Mouse (Mus musculus) spleen, postnatal 36 days (tissue): ENCODE measurements around the gene Ccdc115.
A peak's percentile ranks its signal among the peaks of the same experiment; 100 is the strongest.
"Not testable (repeated sequence)": the region's sequence is repeated elsewhere in the genome, so short reads cannot be mapped to it uniquely, and the experiment has no call there.

Experiments used
- DNase-seq, 2 experiments: peaks; one replicate each; pipeline ENCODE4 v3.0.0; 2022; ENCODE audit warnings: low spot score in 2 of 2, mixed read lengths in 1 of 2

Ccdc115 gene

DNA sequence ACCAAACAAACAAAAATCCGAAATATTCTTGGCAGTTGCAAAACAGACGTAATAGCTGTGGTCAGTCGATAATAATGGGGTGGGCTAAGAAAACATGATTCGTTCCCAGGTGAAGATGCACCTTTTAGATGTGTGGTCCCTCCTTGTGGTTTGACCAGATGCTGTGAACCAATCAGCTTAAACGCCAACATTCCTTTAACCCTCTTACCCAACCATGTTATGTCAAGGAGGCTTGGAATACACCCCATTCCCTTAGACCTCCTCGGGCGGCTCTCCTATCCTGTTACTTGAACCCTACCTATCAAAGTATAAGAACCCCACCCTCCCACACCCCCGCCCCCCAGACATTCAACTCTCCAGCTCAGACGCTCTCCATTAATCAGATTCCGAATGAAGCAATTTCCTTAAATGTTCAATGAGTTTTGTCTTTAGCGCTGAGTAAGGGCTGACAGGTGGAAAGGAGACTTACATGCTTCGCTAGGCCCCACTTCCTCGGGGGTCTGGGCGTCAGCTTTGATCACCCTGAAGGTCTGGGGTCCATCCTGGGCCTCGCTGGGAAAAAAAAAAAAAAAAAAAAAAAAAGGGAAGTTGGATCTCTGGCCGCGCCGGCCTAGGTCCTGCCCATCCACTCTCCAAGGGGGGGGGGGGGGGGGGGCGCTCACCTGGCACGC is 956 bp downstream of the Ccdc115 start:
- no peak for DNase-seq

DNA sequence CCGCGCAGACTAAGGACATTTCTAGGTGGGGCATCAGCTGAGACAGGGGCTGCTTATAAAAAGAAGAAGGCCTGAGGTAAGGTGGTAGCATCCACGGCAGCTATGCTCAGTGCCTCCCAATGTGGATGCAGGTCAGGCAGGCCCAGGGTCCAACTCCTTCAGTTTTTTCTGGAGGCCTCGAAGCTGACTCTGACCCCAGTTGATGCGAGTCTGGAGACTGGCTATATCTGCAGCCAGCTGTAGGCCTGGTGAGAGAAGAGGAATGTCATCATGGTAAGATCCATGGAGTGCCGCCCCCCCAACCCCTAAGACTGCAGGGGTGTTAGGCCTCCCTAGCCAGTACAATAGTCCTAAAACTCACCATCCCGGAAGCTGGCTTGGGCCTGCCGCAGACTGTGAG is 2.1 kb downstream of the Ccdc115 start:
- not testable (repeated sequence) for DNase-seq

DNA sequence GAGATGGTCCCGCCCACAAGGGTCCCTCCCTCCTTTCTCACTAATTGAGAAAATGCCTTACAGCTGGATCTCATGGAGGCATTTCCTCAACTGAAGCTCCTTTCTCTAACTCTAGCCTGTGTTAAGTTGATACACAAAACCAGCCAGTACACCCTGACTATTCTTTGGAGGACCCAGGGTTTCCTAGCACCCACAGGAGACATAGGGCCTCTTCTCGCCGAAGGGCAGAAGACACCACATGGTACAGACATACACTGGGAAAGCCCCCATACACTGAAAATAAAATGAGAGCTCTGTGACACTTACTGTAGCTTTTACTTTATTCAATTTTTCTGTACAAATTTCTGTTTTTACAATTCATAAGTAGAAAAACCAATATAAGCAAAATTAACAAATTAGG is 3.1 kb downstream of the Ccdc115 start:
- no peak for DNase-seq

DNA sequence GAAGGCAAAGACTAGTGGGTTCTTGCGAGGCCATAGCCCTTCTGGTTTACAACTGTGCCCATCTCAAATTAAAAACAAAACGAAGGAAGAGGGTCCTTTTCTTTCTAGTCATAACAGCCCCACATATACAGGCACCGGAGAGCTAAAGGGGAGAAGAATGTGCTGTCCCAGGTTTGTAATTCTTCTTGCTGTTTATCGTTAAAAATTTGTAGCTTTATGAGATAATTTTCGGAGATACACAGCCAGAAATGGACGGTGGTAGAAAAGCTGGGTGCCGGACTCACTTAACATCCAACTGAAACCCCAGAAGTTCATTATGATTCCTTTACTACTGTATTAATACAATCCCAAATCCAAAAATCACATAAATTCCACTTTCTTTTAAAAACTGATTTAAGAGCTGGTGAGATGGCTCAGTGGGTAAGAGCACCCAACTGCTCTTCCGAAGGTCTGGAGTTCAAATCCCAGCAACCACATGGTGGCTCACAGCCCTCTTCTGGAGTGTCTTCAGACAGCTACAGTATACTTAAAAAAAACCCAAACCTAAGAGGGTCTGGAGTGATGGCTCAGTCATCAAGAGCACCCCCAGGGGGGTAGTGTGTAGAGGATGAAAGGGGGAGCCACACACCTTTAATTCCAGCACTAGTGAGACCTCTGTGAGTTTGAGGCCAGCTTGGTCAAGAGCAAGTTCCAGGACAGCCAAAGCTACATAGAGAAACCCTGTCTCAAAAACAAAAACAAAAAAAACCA is 3.9 kb downstream of the Ccdc115 start:
- DNase-seq: no peak

DNA sequence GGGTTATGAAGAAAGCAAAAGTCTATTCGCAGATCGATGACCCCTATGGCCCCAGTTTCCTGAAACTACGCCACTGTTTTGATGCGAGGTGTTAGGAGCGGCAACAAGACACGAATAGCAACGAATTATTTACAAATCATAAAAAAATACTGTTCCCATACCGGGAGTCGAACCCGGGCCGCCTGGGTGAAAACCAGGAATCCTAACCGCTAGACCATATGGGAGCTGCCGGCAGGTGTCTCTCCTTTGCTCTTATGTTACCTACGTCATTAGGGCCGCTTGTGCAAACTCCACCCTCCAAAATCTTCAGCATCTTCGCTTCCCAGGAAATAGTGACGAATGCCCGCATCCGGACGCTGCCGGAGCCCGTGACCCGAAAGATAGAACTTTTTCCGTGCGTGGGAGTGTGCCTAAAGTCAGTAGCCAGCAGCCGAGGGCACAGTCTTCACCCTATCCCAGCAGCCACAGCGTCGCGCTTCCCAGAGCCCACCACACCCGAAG is 4.8 kb downstream of the Ccdc115 start:
- DNase-seq: peak; percentile 79 to 84

DNA sequence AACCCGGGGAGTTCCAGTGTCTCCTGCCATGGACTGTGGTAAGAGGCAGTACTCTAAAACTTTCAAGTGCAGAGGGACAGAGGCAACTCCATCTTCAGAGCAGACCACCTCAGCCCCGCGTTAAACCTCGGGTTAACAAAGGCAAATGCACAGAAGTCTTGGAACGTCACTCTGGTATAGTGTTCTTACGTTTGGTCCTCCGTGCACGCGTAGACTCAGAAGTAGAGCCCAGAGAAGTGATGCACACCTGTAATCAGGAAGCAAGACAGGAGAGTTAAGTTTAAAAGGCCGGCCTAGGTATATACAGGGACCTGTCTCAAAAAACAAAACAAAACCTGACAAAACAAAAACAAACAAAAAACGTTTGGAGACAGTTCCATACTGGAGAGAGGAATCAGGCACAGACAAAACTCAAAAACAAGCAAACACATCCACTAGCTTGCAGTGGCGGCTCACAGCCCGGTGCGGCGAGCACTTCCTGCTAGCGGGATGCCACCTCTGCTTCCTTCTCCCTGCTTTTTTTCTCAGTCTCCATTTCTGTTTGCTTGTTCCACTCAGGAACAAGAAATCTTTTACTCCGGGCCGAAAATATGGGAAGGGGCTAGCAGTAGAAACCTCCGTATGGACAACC is 5.5 kb downstream of the Ccdc115 start:
- peak; percentile 19 to 23 for DNase-seq

DNA sequence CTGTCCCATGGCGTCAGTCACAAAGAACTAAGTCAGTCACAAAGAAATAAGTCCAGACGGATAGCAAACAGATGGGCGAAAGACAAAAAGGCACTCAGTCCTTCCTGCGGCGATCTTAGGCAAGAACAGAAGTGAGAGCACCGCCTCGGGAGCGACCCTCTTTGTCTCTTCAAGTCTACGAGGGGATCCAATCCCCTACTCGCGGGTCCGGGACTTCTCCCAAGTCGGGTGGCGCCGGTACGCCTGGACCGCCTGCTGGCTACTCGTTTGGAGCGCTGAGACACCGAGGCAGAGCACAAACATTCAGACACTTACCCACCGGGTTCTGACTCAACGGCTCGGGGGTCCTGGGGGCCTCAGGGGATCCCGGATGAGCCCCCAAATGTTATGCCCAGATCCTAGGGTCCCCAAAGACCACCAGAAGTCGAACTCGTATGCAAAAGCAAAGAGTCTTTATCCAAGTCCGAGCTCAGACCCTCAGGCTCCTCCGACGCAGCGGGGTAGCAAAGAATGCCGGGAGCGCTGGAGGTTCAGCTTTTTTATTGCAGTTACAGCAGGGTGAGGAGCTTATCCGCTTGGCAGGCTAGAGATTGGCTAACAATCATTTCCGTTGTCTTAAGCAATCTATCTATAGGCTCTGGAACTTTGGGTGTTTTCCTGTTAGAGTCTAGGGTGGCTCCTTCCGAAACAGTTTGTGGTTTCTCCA is 6.5 kb downstream of the Ccdc115 start:
- peak; percentile 20 to 34 for DNase-seq

DNA sequence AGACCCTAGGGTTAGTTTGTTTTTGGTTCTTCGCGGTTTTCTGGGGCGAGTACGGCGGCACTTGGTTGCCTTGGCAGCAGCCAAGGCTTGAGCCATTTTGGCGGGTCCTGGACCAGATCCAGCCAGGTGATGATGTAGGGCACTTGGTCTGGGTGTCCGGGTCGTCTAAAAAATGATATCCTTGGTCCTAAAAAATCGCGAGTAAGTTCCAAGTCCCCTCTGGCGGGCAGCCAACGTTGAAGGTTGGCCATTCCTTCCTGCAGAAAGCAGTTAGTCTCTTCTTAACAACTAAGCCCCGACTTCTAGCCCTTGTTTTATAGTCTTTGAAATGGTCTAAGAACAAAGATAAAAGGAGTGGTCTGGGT is 7.1 kb downstream of the Ccdc115 start:
- no peak for DNase-seq

DNA sequence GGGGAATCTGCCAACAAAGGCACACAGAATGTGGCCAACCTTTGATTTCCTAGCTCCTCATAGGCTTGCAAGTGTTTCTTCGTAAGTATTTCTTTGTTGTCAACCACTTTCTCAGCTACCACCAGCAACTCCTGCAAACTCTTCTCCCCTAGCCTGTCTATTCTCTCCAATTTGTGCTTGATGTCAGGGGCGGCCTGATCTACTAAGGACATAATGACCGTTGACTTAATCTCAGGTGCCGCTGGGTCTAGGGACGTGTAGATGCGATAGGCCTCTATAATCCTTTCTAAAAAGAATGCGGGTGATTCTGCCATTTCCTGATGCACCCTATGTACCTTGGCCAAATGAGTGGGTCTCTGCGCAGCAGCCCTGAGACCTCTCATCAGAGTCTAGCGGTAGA is 8.0 kb downstream of the Ccdc115 start:
- DNase-seq: no peak

DNA sequence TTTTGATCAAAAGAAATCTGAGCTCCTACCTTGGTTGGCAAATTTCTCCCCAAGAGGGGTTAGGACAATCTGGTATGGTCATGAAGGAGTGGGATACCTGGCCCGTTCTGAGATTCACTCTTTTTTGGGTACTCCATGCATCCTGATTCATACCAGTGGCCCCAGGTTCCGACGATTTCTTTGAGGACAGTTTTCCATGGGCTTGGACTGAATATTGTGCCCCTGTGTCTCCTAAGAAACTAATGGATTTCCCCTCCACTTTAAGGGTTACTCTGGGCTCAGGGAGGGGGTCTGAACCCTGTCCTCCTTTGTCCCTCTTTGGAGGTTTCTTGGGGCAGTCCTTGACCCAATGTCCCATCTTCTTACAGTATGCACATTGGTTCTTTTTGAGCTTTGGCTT is 8.5 kb downstream of the Ccdc115 start:
- DNase-seq: no peak

DNA sequence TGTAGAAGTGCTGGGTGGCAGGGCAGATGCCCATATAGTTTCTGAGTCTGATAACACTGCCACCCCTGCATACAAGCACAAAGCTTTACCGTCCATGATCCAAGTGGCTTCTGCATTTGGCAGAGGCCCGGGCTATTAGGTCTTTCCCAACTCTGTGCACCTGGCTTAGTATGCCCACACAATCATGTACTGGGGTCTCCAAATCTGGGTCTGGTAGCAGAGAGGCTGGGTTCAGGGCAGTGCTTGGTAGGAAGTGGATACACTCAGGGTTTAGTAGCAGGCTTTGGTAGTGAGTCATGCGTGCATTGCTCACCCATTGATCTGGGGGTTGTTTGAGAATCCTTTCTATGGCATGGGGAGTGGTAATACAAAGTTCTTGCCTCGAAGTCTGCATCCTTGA is 10.2 kb downstream of the Ccdc115 start:
- no peak for DNase-seq

DNA sequence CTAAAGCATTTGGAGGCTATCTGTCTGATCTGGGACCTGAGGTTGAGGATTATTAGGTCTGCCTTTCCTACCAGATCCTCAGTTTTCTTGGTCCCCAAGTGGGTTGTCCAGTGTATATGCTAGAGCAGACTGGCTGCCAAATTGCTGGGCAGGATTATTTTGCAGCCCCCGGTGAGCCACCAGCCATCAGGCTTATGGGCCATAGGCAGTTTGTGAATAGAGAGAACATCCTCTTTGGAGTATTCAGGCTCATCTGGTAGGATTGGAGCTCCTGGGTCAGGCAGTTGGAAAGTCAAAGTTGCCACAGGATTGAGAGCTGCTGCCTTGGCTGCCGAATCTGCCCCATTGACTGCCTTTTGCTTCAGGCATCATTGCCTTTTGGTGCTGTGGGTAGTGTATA is 11.0 kb downstream of the Ccdc115 start:
- no peak for DNase-seq

DNA sequence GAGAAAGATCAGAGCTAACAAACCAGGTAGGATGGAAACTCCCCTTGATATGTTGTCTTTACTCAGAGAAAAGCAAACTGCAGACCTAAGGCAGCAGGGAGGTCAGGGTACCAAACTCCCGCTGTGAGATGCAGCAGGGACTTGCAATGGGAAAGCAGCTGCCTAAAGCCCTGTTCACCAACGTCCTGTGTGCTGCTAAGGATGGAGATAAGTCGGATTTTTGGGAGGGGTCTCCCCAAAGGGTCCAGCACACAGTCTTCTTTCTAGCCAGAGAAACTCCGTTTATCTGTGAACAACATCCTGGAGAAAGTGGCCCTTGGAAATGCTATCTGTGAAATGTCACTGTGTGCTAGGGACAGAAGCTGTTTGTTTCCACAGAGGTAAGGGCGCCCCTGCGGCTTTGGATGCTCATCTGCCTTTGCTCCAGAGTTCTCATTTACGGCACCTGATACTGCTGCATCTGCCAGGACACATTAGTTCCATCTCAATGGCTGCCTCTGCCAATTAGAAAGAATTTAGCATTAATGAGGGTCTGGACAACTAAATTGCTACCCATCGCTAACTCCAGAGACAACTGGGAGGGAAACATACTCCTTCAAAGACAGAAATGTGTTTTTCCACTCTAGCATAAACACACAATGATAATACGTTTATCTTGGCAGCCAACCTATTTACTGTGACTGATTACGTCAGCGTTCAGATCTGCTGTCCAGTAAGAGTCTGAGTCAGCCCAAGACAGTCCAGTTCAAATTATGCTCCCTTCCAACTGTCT is 40.1 kb downstream of the Ccdc115 start:
- no peak for DNase-seq

DNA sequence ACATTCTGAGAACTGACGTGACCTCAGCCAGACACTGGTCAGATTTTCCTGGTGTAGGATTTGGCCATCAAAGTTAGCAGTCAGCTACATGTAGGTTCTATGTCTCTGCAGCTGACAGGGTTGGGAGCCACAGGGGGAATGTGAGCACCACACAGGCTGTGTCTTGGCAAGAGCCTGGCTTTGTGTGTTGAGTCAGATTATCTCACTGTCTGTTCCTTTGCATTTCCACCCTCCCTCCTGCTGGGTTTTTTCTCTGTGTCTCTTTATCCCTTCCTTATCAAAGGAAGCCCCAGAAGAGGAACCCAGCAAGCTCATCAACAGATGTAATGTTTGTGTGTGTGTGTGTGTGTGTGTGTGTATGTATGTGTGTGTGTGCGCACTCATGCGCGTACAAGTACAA is 43.2 kb downstream of the Ccdc115 start:
- no peak for DNase-seq

DNA sequence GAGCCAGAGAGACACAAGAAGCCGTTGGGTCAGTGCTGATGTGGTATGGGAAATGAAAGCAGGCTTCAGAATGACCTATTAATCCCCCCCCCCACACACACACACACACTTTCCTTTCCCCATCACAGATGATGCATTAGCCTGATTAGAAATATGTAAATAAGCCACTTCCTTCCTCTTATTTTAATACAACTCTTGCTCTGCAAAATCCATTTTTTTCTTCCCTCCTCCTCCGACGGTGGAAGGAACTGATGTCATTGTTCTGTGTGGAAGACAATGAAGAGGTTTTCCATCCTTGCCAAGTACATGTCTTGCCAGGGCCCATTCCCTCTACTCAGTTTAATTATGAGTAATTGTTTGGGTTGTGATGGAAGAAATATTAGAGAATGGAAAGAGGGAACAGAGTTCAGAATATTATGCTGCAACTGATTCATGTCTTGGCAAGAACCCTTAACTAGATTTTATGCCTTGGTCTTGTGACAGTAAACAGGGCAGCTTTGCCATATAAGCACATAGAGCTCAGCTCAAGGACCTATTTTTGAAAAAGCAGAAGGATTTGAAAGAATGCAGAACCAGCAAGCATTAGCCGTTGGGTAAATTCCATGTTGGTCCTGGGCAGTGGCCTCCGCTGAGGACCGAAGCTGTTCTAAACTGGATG is 50.1 kb downstream of the Ccdc115 start:
- DNase-seq: no peak

DNA sequence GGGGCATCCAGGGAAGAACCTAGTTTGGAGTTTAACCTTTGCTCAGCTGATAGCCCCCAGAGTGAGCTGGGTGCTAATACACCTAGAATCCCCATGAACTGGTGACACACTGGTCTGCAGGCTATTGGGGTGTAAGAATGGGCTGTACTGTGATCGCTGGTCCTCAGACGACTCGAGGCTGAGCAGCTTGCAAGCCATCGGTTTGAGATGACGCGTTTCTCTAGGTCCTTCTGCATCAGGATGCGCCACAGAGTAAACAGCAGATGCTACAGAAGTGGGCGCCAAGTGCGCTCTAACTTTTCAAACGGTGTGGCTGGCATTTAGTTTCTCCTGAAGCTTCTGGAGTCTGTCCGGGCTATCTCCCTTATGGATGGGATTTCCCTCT is 50.6 kb downstream of the Ccdc115 start:
- no peak for DNase-seq

DNA sequence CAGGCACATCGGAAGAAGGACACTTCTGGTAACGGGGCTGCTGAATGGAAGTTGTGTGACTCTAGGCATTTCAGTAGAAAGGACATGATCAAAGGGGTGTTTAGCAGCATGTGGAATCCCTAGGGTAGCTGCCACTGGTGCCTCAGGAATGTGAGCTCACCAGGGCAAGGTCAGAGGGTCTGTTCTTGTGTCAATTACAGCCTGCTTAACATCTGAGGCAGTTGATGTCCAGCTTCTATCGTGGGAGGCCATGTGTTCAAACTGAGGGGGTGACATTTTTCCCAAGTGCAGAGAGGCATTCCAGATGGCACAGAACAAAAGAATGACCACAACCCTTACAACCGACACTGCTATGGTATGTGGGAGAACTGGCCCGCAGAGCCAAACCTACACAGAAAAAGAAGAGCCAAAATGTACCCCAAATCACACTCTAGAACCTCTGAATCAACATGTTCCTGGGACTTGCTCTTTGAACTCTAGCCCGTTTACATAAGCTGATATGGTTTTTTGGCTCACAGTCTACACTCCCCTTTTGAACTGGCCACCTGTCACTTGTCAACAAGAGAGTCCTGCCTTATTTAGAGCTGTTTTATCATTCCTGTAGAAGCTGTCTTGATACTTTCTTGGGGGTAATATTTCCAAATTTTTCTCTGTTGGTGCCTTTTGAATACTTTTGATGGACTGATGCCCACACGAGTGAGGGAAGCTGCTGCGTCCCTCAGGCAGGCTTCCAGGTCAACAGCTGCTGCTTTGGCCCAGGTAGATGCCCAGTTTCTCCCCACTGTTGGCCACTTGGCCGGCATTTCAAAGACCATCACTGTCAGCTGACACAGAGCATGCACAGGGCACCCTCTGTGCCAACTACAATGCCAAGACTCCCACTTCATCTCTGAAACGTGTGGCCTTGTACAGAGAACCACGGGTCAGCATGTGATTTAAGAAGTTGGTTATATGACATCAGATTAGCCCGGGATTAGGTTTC is 51.8 kb downstream of the Ccdc115 start:
- no peak for DNase-seq
